Mouse (Mus musculus) erythroblast, adult 5-6 weeks (primary cell): ENCODE measurements around the gene Gm7137. TPM values are rescaled to one million over a fixed set of nuclear protein-coding genes. Genes with fewer than 3 reads are reported as not detected.
"Not testable (repeated sequence)": the region's sequence is repeated elsewhere in the genome, so short reads cannot be mapped to it uniquely, and the experiment has no call there.

Experiments used
- ATAC-seq: replicated peaks from 2 replicates; pipeline ENCODE4 v1.8.0; 2016; ENCODE audit warnings: moderate number of reproducible peaks, mild to moderate bottlenecking, moderate TSS enrichment, inconsistent platforms; ENCODE audit not compliant: poor library complexity, low FRiP score, severe bottlenecking
- total RNA-seq, 2 experiments: library from RNA; stranded (forward) in 1 of 2; stranded (reverse) in 1 of 2; fragments of 150-400 nt in 1 of 2; fragments of 200-764, 138-1000 nt in 1 of 2; gene quantifications; 2 replicates each; pipeline versions ENCODE4 v1.2.3 to v1.2.4; 2015 to 2017; ENCODE audit warnings: low replicate concordance in 2 of 2

Gene Gm7137
- total RNA-seq, 2 experiments from 2014 or later = not detected

DNA sequence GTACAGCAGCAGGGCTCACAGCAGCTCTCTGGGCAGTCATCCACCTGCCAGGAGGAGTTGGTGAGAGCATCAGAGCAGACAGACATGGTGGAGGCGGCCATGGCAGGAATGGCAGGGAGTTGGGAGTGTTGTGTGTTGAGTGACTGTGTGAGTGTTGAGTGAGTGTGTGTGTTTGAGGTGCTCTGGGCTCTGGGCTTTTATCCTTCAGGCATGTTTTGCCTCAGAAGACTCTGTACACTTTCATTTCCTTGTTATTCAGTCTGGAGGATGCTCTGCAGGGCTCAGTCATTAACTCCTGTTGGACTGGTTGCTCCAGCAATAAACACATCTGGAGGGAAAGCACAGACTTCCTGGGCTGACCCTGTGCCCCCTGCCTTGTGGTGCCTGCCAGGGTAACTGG is 28.4 kb downstream of the Gm7137 start, which contains the start of gene Gm3233:
TSS of gene Gm3233 (minus strand) at position 101 of the 400 bp plus-strand sequence.
- not testable (repeated sequence) for ATAC-seq

GRCm38 (mm10) chr10:77753448-77753847 is 34.6 kb downstream of the Gm7137 start:
- ATAC-seq = no peak

DNA sequence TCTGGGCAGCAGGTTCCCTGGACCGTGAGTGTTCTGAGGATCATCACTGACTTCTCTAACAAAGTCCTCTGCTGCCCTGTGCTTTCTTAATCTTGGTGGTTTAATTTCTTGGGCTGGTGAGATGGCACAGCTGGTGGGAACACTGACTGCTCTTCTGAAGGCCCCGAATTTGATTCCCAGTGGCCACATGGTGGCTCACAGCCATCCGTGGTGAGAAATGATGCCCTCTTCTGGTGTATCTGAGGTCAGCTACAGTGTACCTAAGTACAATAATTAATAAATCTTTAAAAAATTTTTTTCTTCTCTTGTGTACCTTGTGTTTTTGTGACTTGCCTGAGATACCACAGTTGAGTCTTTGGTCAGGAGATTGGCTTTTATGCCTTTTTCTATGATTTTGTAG is 35.7 kb downstream of the Gm7137 start:
- not testable (repeated sequence) for ATAC-seq

GRCm38 (mm10) chr10:77751254-77751653 is 36.7 kb downstream of the Gm7137 start, which contains the start of gene Gm9736:
Gene Gm9736 (minus strand): TSS chr10:77751354.
- ATAC-seq = not testable (repeated sequence)

DNA sequence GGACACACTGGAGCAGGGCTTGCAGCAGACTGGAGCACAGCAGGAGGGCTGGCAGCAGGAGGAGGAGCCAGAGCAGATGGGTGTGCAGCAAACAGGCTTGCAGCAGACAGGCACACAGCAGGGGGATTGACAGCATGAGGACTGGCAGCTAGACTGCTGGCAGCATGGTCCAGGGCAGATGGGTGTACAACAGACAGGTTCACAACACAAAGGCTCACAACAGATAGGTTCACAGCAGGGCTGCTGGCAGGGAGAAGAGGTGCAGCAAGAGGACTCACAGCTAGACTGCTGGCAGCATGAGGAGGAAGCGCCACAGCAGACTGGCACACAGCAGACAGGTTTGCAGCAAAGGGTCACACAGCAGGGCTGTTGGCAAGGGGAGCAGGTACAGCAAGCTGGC is 37.3 kb downstream of the Gm7137 start:
- not testable (repeated sequence) for ATAC-seq

DNA sequence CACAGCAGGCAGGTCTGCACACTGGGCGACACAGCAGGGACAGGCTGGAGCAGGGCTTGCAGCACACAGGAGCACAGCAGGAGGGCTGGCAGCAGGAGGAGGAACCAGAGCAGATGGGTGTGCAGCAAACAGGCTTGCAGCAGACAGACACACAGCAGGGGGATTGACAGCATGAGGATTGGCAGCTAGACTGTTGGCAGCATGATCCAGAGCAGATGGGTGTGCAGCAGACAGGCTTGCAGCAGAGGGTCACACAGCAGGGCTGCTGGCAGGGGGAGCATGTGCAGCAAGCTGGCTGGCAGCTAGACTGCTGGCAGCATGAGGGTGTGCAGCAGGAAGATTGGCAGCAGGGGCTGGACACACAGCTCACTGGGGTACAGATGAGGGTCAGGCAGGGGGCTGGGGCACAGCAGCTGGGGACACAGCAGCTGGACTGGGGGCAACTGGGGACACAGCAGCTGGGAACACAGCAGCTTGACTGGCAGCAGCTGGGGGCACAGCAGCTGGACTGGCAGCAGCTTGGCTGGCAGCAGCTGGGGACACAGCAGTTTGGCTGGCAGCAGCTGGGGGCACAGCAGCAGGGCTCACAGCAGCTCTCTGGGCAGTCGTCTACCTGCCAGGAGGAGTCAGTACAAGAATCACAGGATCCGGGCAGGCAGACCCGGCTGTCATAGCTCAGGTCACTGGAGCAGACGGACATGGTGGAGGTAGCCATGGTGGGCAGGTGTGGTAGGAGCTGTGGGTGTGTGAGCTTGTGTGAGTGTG is 45.9 kb downstream of the Gm7137 start, which contains the start of gene Gm18596:
TSS of gene Gm18596 (minus strand) at position 715 of the 765 bp plus-strand sequence.
- not testable (repeated sequence) for ATAC-seq

- no peak for ATAC-seq
Observed at GRCm38 (mm10) chr10:77738929-77739328, 49.1 kb downstream of the Gm7137 start.

Other genes starting within 250 kb of the Gm7137 start
Only the 30 nearest of the 31 such genes appear.
- gene Pttg1ip, start 206.5 kb downstream of the Gm7137 start, total RNA-seq (2015; ENCODE audit: low replicate concordance) = 58.8 and 73.6 TPM in 2 replicates
- 72.6 and 78.0 TPM in 2 replicates for gene Pttg1ip, start 206.5 kb downstream of the Gm7137 start, total RNA-seq (2017; ENCODE audit: low replicate concordance)
- 6.3 and 20.2 TPM in 2 replicates for gene Sumo3, start 182.1 kb downstream of the Gm7137 start, total RNA-seq (2015; ENCODE audit: low replicate concordance)
- 30.7 and 32.1 TPM in 2 replicates for gene Sumo3, start 182.1 kb downstream of the Gm7137 start, total RNA-seq (2017; ENCODE audit: low replicate concordance)
- gene Gm49325, start 182.0 kb downstream of the Gm7137 start, total RNA-seq (2015; ENCODE audit: low replicate concordance) = not detected in 2 replicates
- gene Gm49325, start 182.0 kb downstream of the Gm7137 start, total RNA-seq (2017; ENCODE audit: low replicate concordance) = not detected in 2 replicates
- 6.1 and 7.5 TPM in 2 replicates for gene Ube2g2, start 165.9 kb downstream of the Gm7137 start, total RNA-seq (2015; ENCODE audit: low replicate concordance)
- 10.5 and 14.4 TPM in 2 replicates for gene Ube2g2, start 165.9 kb downstream of the Gm7137 start, total RNA-seq (2017; ENCODE audit: low replicate concordance)
- not detected in 2 replicates for gene Tspear, start 101.6 kb downstream of the Gm7137 start, total RNA-seq (2015; ENCODE audit: low replicate concordance)
- not detected in 2 replicates for gene Tspear, start 101.6 kb downstream of the Gm7137 start, total RNA-seq (2017; ENCODE audit: low replicate concordance)
- gene Gm19402, start 97.4 kb downstream of the Gm7137 start, total RNA-seq (2015; ENCODE audit: low replicate concordance) = not detected in 2 replicates
- gene Gm19402, start 97.4 kb downstream of the Gm7137 start, total RNA-seq (2017; ENCODE audit: low replicate concordance) = not detected in 2 replicates
- gene Gm9508, start 91.0 kb downstream of the Gm7137 start, total RNA-seq (2015; ENCODE audit: low replicate concordance) = not detected in 2 replicates
- gene Gm9508, start 91.0 kb downstream of the Gm7137 start, total RNA-seq (2017; ENCODE audit: low replicate concordance) = not detected in 2 replicates
- not detected in 2 replicates for gene Gm10272, start 81.6 kb downstream of the Gm7137 start, total RNA-seq (2015; ENCODE audit: low replicate concordance)
- gene Gm10272, start 81.6 kb downstream of the Gm7137 start, total RNA-seq (2017; ENCODE audit: low replicate concordance) = not detected in 2 replicates
- gene Gm10024, start 76.7 kb downstream of the Gm7137 start, total RNA-seq (2015; ENCODE audit: low replicate concordance) = not detected in 2 replicates
- gene Gm10024, start 76.7 kb downstream of the Gm7137 start, total RNA-seq (2017; ENCODE audit: low replicate concordance) = not detected in 2 replicates
- not detected in 2 replicates for gene Gm10142, start 72.4 kb downstream of the Gm7137 start, total RNA-seq (2015; ENCODE audit: low replicate concordance)
- gene Gm10142, start 72.4 kb downstream of the Gm7137 start, total RNA-seq (2017; ENCODE audit: low replicate concordance) = not detected in 2 replicates
- not detected in 2 replicates for gene Krtap12-1, start 67.6 kb downstream of the Gm7137 start, total RNA-seq (2015; ENCODE audit: low replicate concordance)
- gene Krtap12-1, start 67.6 kb downstream of the Gm7137 start, total RNA-seq (2017; ENCODE audit: low replicate concordance) = not detected in 2 replicates
- not detected in 2 replicates for gene Gm10100, start 61.7 kb downstream of the Gm7137 start, total RNA-seq (2015; ENCODE audit: low replicate concordance)
- not detected in 2 replicates for gene Gm10100, start 61.7 kb downstream of the Gm7137 start, total RNA-seq (2017; ENCODE audit: low replicate concordance)
- gene Gm18596, start 45.6 kb downstream of the Gm7137 start, total RNA-seq (2015; ENCODE audit: low replicate concordance) = not detected in 2 replicates
- gene Gm18596, start 45.6 kb downstream of the Gm7137 start, total RNA-seq (2017; ENCODE audit: low replicate concordance) = not detected in 2 replicates
- gene Gm9736, start 36.8 kb downstream of the Gm7137 start, total RNA-seq (2015; ENCODE audit: low replicate concordance) = not detected in 2 replicates
- not detected in 2 replicates for gene Gm9736, start 36.8 kb downstream of the Gm7137 start, total RNA-seq (2017; ENCODE audit: low replicate concordance)
- gene Gm3233, start 28.5 kb downstream of the Gm7137 start, total RNA-seq (2015; ENCODE audit: low replicate concordance) = not detected in 2 replicates
- not detected in 2 replicates for gene Gm3233, start 28.5 kb downstream of the Gm7137 start, total RNA-seq (2017; ENCODE audit: low replicate concordance)
- not detected in 2 replicates for gene Gm3238, start 16.9 kb downstream of the Gm7137 start, total RNA-seq (2015; ENCODE audit: low replicate concordance)
- not detected in 2 replicates for gene Gm3238, start 16.9 kb downstream of the Gm7137 start, total RNA-seq (2017; ENCODE audit: low replicate concordance)
- gene Gm7138, start 11.3 kb downstream of the Gm7137 start, total RNA-seq (2015; ENCODE audit: low replicate concordance) = not detected in 2 replicates
- not detected in 2 replicates for gene Gm7138, start 11.3 kb downstream of the Gm7137 start, total RNA-seq (2017; ENCODE audit: low replicate concordance)
- not detected in 2 replicates for gene Gm3250, start 5.7 kb downstream of the Gm7137 start, total RNA-seq (2015; ENCODE audit: low replicate concordance)
- gene Gm3250, start 5.7 kb downstream of the Gm7137 start, total RNA-seq (2017; ENCODE audit: low replicate concordance) = not detected in 2 replicates
- gene Gm9639, start 6.9 kb upstream of the Gm7137 start, total RNA-seq (2015; ENCODE audit: low replicate concordance) = not detected in 2 replicates
- not detected in 2 replicates for gene Gm9639, start 6.9 kb upstream of the Gm7137 start, total RNA-seq (2017; ENCODE audit: low replicate concordance)
- gene Gm19668, start 10.9 kb upstream of the Gm7137 start, total RNA-seq (2015; ENCODE audit: low replicate concordance) = not detected in 2 replicates
- gene Gm19668, start 10.9 kb upstream of the Gm7137 start, total RNA-seq (2017; ENCODE audit: low replicate concordance) = not detected in 2 replicates
- gene Gm9507, start 23.6 kb upstream of the Gm7137 start, total RNA-seq (2015; ENCODE audit: low replicate concordance) = not detected in 2 replicates
- not detected in 2 replicates for gene Gm9507, start 23.6 kb upstream of the Gm7137 start, total RNA-seq (2017; ENCODE audit: low replicate concordance)
- gene Gm2696, start 26.5 kb upstream of the Gm7137 start, total RNA-seq (2015; ENCODE audit: low replicate concordance) = not detected in 2 replicates
- not detected in 2 replicates for gene Gm2696, start 26.5 kb upstream of the Gm7137 start, total RNA-seq (2017; ENCODE audit: low replicate concordance)
- not detected in 2 replicates for gene Krtap10-4, start 38.9 kb upstream of the Gm7137 start, total RNA-seq (2015; ENCODE audit: low replicate concordance)
- not detected in 2 replicates for gene Krtap10-4, start 38.9 kb upstream of the Gm7137 start, total RNA-seq (2017; ENCODE audit: low replicate concordance)
- not detected in 2 replicates for gene Krtap10-10, start 47.7 kb upstream of the Gm7137 start, total RNA-seq (2015; ENCODE audit: low replicate concordance)
- gene Krtap10-10, start 47.7 kb upstream of the Gm7137 start, total RNA-seq (2017; ENCODE audit: low replicate concordance) = not detected in 2 replicates
- not detected in 2 replicates for gene Gm36176, start 58.6 kb upstream of the Gm7137 start, total RNA-seq (2015; ENCODE audit: low replicate concordance)
- not detected in 2 replicates for gene Gm36176, start 58.6 kb upstream of the Gm7137 start, total RNA-seq (2017; ENCODE audit: low replicate concordance)
- not detected in 2 replicates for gene Gm10318, start 64.7 kb upstream of the Gm7137 start, total RNA-seq (2015; ENCODE audit: low replicate concordance)
- not detected in 2 replicates for gene Gm10318, start 64.7 kb upstream of the Gm7137 start, total RNA-seq (2017; ENCODE audit: low replicate concordance)
- gene Gm3285, start 73.8 kb upstream of the Gm7137 start, total RNA-seq (2015; ENCODE audit: low replicate concordance) = not detected in 2 replicates
- gene Gm3285, start 73.8 kb upstream of the Gm7137 start, total RNA-seq (2017; ENCODE audit: low replicate concordance) = not detected in 2 replicates
- gene Lrrc3, start 114.3 kb upstream of the Gm7137 start, total RNA-seq (2015; ENCODE audit: low replicate concordance) = not detected in 2 replicates
- gene Lrrc3, start 114.3 kb upstream of the Gm7137 start, total RNA-seq (2017; ENCODE audit: low replicate concordance) = not detected in 2 replicates
- 3.1 and 5.4 TPM in 2 replicates for gene Trpm2, start 182.4 kb upstream of the Gm7137 start, total RNA-seq (2015; ENCODE audit: low replicate concordance)
- gene Trpm2, start 182.4 kb upstream of the Gm7137 start, total RNA-seq (2017; ENCODE audit: low replicate concordance) = 3.4 and 9.8 TPM in 2 replicates
- gene 1810043G02Rik, start 190.3 kb upstream of the Gm7137 start, total RNA-seq (2015; ENCODE audit: low replicate concordance) = 0.77 and 3.1 TPM in 2 replicates
- gene 1810043G02Rik, start 190.3 kb upstream of the Gm7137 start, total RNA-seq (2017; ENCODE audit: low replicate concordance) = 0.28 and 0.68 TPM in 2 replicates